ENCODE assay signal across 8 mouse cellular contexts in the genomic region with DNA sequence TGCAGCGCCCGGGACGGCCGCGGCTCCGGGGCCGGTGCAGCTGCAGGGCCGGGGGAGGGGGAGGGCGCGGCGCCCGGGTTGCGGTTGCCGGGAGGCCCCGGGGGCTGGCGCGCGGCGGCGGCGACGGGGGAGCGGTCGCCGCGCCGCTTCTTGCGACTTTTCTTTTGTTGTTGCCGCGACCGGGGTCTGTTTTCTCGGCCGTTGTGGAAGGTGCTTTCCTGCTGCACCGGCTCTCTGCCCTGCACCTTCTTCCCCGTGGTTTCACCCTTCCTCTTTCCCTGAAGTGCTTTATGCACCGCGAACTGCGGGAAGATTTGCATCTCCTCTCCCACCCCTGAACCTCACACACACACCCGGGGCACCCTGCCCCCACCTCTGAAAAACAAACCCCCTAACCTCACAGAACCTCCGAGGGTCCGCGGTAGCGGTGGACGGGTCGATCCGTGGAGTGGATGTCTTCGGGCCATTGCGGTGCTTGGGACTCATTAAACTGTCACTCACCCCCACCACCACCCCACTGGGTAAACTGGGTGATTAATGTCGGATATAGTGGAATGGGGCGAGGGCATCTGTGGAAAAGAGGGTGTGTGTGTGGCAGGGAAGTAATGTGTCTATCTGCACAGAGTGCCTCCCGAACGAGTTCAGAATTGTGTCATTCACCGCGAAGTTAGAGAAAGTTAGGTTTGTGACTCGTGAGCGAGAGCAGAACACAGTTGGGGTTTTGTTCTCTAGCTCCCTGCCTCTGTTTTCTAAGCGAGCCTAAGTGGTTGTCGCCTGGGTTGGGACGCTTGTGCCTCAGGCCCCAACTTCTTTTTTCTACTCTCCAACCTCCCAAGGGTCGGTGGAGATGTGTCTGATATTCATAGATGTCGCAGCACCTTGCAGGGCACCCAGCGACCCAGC. TPM values are rescaled to one million over a fixed set of nuclear protein-coding genes. Genes with fewer than 3 reads are reported as not detected.
DNase-seq lines count a peak whose midpoint lies in the region; ATAC-seq and TF ChIP-seq lines count a peak whose summit lies in the region.

No protein-coding gene starts in this region.

- no peak for ATAC-seq in hindbrain, embryonic 14.5 days (ENCODE audit: low FRiP score)
- ATAC-seq in liver, embryonic 11.5 days (replicated peaks; ENCODE audit: low FRiP score), result peak; percentile 3; the same call in 1 of the 2 replicates

- peaks cover 3% of the 10 kb centered on the region; the same call in 1 of the 2 replicates for H3K36me3 ChIP-seq in ES-E14 (ENCODE audit: control insufficient read depth, insufficient read depth, low read length, poor library complexity, severe bottlenecking)
- H3K36me3 ChIP-seq in erythroblast, embryonic 14.5 days (ENCODE audit: control insufficient read depth), result peaks cover 13% of the 10 kb centered on the region
- H3K36me3 ChIP-seq in hindbrain, embryonic 14.5 days (replicated peaks; ENCODE audit: control insufficient read depth, insufficient read depth), result peaks cover 8% of the 10 kb centered on the region
- peaks cover 6% of the 10 kb centered on the region for H3K36me3 ChIP-seq in liver, embryonic 11.5 days (ENCODE audit: control insufficient read depth, insufficient read depth, low read length)
- H3K36me3 ChIP-seq in myocyte (ENCODE audit: control insufficient read depth, insufficient read depth), result peaks cover 10% of the 10 kb centered on the region

- no peak for DNase-seq in ES-E14 (ENCODE audit: low read depth, low spot score)
- peak; percentile 47 for DNase-seq in adrenal gland, postnatal 14 days
- peak; percentile 33 for DNase-seq in hindbrain, embryonic 14.5 days (ENCODE audit: low spot score)
- peak; percentile 41 for DNase-seq in liver, embryonic 11.5 days (ENCODE audit: low spot score)
- DNase-seq in thymus, postnatal 0 days (ENCODE audit: low spot score), result peak; percentile 73
- no peak for DNase-seq in layer of hippocampus, adult 9-10 months (ENCODE audit: low spot score)

- H3K27me3 ChIP-seq in erythroblast, embryonic 14.5 days (ENCODE audit: control insufficient read depth), result peaks cover 16% of the 10 kb centered on the region
- no peaks in the 10 kb centered on the region for H3K27me3 ChIP-seq in hindbrain, embryonic 14.5 days (ENCODE audit: control insufficient read depth, insufficient read depth, low read length)
- no peaks in the 10 kb centered on the region for H3K27me3 ChIP-seq in liver, embryonic 11.5 days (replicated peaks; ENCODE audit: control insufficient read depth, insufficient read depth, low read length)
- no peaks in the 10 kb centered on the region for H3K27me3 ChIP-seq in myocyte (ENCODE audit: control insufficient read depth, insufficient read depth, insufficient read length)

- no peaks in the 10 kb centered on the region for H3K9me3 ChIP-seq in ES-E14 (ENCODE audit: control insufficient read depth, insufficient read depth, low read depth, low read length)
- no peaks in the 10 kb centered on the region for H3K9me3 ChIP-seq in erythroblast, embryonic 14.5 days (ENCODE audit: control insufficient read depth, low read length)
- H3K9me3 ChIP-seq in hindbrain, embryonic 14.5 days (ENCODE audit: control insufficient read depth, low read length), result no peaks in the 10 kb centered on the region
- H3K9me3 ChIP-seq in liver, embryonic 11.5 days (ENCODE audit: control insufficient read depth, low read length), result no peaks in the 10 kb centered on the region

- TF ChIP-seq POLR2A in myocyte (IDR thresholded peaks at IDR 0.05; ENCODE audit: insufficient read length, low read depth), result peak; percentile 36

- H3K4me2 ChIP-seq in hindbrain, embryonic 14.5 days (replicated peaks), result peak overlapping the region; percentile 86
- H3K4me2 ChIP-seq in liver, embryonic 11.5 days, result peak overlapping the region; percentile 97
- peak overlapping the region; percentile 91 for H3K4me2 ChIP-seq in myocyte (ENCODE audit: low read depth)

- peaks cover 52% of the 10 kb centered on the region for H3K79me2 ChIP-seq in myocyte (ENCODE audit: control insufficient read depth, insufficient read depth)

- H3K9ac ChIP-seq in ES-E14 (ENCODE audit: insufficient read depth, low read depth, low read length, poor library complexity, severe bottlenecking), result peak overlapping the region; percentile 71
- H3K9ac ChIP-seq in hindbrain, embryonic 14.5 days, result peak overlapping the region; percentile 90
- peak overlapping the region; percentile 84 for H3K9ac ChIP-seq in liver, embryonic 11.5 days (ENCODE audit: low read depth, low read length)

- H3K27ac ChIP-seq in ES-E14 (ENCODE audit: insufficient read depth, low read depth, low read length, poor library complexity, severe bottlenecking), result no peak overlapping the region
- peak overlapping the region; percentile 97 for H3K27ac ChIP-seq in hindbrain, embryonic 14.5 days
- H3K27ac ChIP-seq in liver, embryonic 11.5 days (ENCODE audit: low read depth, low read length), result peak overlapping the region; percentile 94

- peaks cover 0 to 5% of the 10 kb centered on the region in 2 experiments; a peak in 1 of 4 replicates for H3K4me1 ChIP-seq in ES-E14 (ENCODE audit: control insufficient read depth in 2 of 2, insufficient read depth in 2 of 2, low read length in 2 of 2, poor library complexity in 1 of 2)
- H3K4me1 ChIP-seq in erythroblast, embryonic 14.5 days (ENCODE audit: control insufficient read depth), result peaks cover 37% of the 10 kb centered on the region
- H3K4me1 ChIP-seq in hindbrain, embryonic 14.5 days (replicated peaks; ENCODE audit: control insufficient read depth, insufficient read depth, low read length), result peaks cover 39% of the 10 kb centered on the region
- peaks cover 2% of the 10 kb centered on the region for H3K4me1 ChIP-seq in liver, embryonic 11.5 days (replicated peaks; ENCODE audit: control insufficient read depth, insufficient read depth, low read length)

- H3K4me3 ChIP-seq in ES-E14 (ENCODE audit: insufficient read depth in 1 of 2, low read depth in 1 of 2, low read length in 2 of 2, poor library complexity in 1 of 2, severe bottlenecking in 1 of 2) (peak overlapping the region; percentile 97 to 98), myocyte (peak overlapping the region; percentile 85)
- peak overlapping the region; percentile 91 for H3K4me3 ChIP-seq in erythroblast, embryonic 14.5 days (replicated peaks)
- peak overlapping the region; percentile 73 for H3K4me3 ChIP-seq in hindbrain, embryonic 14.5 days (replicated peaks; ENCODE audit: low read length)
- H3K4me3 ChIP-seq in liver, embryonic 11.5 days (ENCODE audit: low read depth, low read length), result peak overlapping the region; percentile 91

- under 1% methylated on average over 52 of the region's 62 CpGs for WGBS in hindbrain, embryonic 14.5 days
- under 1% methylated on average over 51 of the region's 62 CpGs for WGBS in liver, embryonic 11.5 days

- in situ Hi-C loops in ES-E14 (cut with MboI; ENCODE audit: low sequenced_read_pairs in 2 of 2, unreplicated experiment in 2 of 2), result no loop called here

- H3ac ChIP-seq in myocyte (ENCODE audit: control insufficient read depth, insufficient read length), result peak overlapping the region; percentile 89

TF ChIP-seq in ES-E14, 5 proteins besides CTCF, POLR2A, EP300 and RAD21:
- no peak for TF ChIP-seq ZNF384 (IDR thresholded peaks at IDR 0.05; ENCODE audit: low read depth, low read length)
- no peak for TF ChIP-seq MAFK (IDR thresholded peaks at IDR 0.05; ENCODE audit: insufficient read depth, low read depth, low read length)
- TF ChIP-seq CHD2 (IDR thresholded peaks at IDR 0.05; ENCODE audit: low read depth, low read length), result no peak
- TF ChIP-seq ZC3H11A (IDR thresholded peaks at IDR 0.05; ENCODE audit: borderline replicate concordance, low read depth, low read length), result no peak
- TF ChIP-seq HCFC1 (IDR thresholded peaks at IDR 0.05; ENCODE audit: borderline replicate concordance, insufficient read depth, low read length), result no peak

TF ChIP-seq in myocyte, 11 proteins besides CTCF, POLR2A, EP300 and RAD21:
- TF ChIP-seq POLR2AphosphoS2 (IDR thresholded peaks at IDR 0.05; ENCODE audit: insufficient read length, low read depth) (peak; percentile 60), MYOG (IDR thresholded peaks at IDR 0.05; ENCODE audit: control insufficient read depth in 1 of 3, insufficient read depth in 1 of 3, insufficient read length in 2 of 3, low read depth in 2 of 3) (peak in 1 of 3 experiments; percentile 4), SRF (IDR thresholded peaks at IDR 0.05; ENCODE audit: control insufficient read depth, insufficient read length, low read depth) (no peak)

RNA-seq across cellular contexts. Expression of a gene that starts 0.9 kb away (rescaled TPM):
- total RNA-seq in ES-E14 (2012; rRNA removed), result 11.4 and 11.5 TPM in 2 replicates
- 31.0 and 33.8 TPM in 2 replicates for total RNA-seq in adrenal gland, postnatal 14 days (2021)
- 0.26 and 1.0 TPM in 2 replicates for polyA plus RNA-seq in erythroblast, embryonic 14.5 days (2012)
- 8.2 and 9.0 TPM in 2 replicates for polyA plus RNA-seq in hindbrain, embryonic 14.5 days (2014; fragmentation: Nextera tagmentation; extraction: Ambion mirVana)
- 1.5 and 2.4 TPM in 2 replicates for polyA plus RNA-seq in liver, embryonic 11.5 days (2014; fragmentation: Nextera tagmentation; extraction: Ambion mirVana)
- 54.3 TPM for polyA plus RNA-seq in myocyte (2012; fragmentation: generic; extraction: Trizol)
- polyA plus RNA-seq in thymus, postnatal 0 days (2015; fragmentation: Nextera tagmentation; extraction: Ambion mirVana), result 5.9 and 7.1 TPM in 2 replicates

Comparison
In these comparisons a context has a peak if more than half of its experiments do, and no peak if none do; other contexts are left out.
1. DNase-seq: peak in adrenal gland, postnatal 14 days (single experiment), hindbrain, embryonic 14.5 days (single experiment), liver, embryonic 11.5 days (single experiment) and thymus, postnatal 0 days (single experiment); none in ES-E14 (single experiment) and layer of hippocampus, adult 9-10 months (single experiment).
2. Peak in every context shown above with its lines, with median percentiles within 50 percentile points of each other: H3K4me3 ChIP-seq, H3K9ac ChIP-seq and H3K4me2 ChIP-seq.